Mouse (Mus musculus) hindbrain, embryonic 10.5 days (tissue): ENCODE measurements around the gene Shisal1. TPM values are rescaled to one million over a fixed set of nuclear protein-coding genes. Genes with fewer than 3 reads are reported as not detected.
A peak's percentile ranks its signal among the peaks of the same experiment; 100 is the strongest.

Experiments used
- DNase-seq: peaks from one replicate; pipeline ENCODE4 v3.0.0-alpha.2; 2017; ENCODE audit warnings: low spot score
- H3K27ac ChIP-seq: fragments of 300-500 bp; sonication (generic); 2 replicates; pipeline ENCODE4 v1.5.1; 2016; ENCODE audit warnings: mild to moderate bottlenecking, moderate library complexity
- H3K27me3 ChIP-seq: fragments of 300-500 bp; sonication (generic); 2 replicates; pipeline ENCODE4 v1.6.1; 2016; ENCODE audit warnings: mild to moderate bottlenecking; ENCODE audit not compliant: poor library complexity, insufficient read depth, severe bottlenecking
- H3K36me3 ChIP-seq: fragments of 300-500 bp; sonication (generic); 2 replicates; pipeline ENCODE4 v1.6.1; 2016; ENCODE audit warnings: mild to moderate bottlenecking, moderate library complexity
- H3K4me1 ChIP-seq: fragments of 300-500 bp; sonication (generic); replicated peaks from 2 replicates; pipeline ENCODE4 v1.6.1; 2016; ENCODE audit warnings: mild to moderate bottlenecking
- H3K4me3 ChIP-seq: fragments of 300-500 bp; sonication (generic); 2 replicates; pipeline ENCODE4 v1.5.1; 2016; ENCODE audit warnings: mild to moderate bottlenecking, moderate library complexity
- H3K9me3 ChIP-seq: fragments of 300-500 bp; sonication (generic); 2 replicates; pipeline ENCODE4 v1.6.1; 2016; ENCODE audit warnings: mild to moderate bottlenecking, moderate library complexity
- WGBS: fragments of 180-500 bp; shearing (Covaris S2); methylation state at CpG from one replicate; pipeline ENCODE4 v1.1.7; 2016; 5-methylcytosine and 5-hydroxymethylcytosine counted together
- polyA plus RNA-seq: library from polyadenylated mRNA; unstranded; fragments of >200 nt; fragmentation: Nextera tagmentation; extraction: Ambion mirVana; gene quantifications from 2 replicates; pipeline ENCODE4 v1.2.1, GENCODE M21; 2016

Shisal1 gene
- polyA plus RNA-seq, 1 experiment from 2014 or later, result 5.2 TPM

DNA sequence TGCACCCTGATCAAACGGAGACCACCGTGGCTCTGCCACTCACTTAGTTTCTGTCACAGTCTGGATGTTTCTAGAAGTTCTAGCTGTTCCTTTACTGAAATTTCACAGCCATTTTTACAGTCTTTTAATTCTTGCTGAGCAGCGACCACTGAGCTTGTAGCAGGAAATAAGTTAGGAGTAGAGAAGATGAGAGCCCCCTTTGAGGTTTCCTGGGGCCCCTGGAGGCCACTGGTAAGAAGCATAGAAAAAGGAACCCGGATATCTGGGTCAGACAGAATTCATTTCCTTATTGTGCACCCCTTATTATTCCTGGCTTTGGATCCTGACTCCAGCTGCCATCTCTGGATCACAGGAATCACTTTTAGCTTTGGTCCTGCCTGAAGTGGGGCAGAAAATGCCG, 91.8 kb downstream of the Shisal1 start:
- Histone ChIP-seq H3K27me3 (no peaks in the 10 kb centered on the region), H3K27ac (no peak overlapping the region), H3K36me3 (no peaks in the 10 kb centered on the region), H3K4me3 (no peak overlapping the region), H3K4me1 (peaks cover 42% of the 10 kb centered on the region), H3K9me3 (no peaks in the 10 kb centered on the region)
- 88% methylated on average over 5 of the region's 5 CpGs for WGBS
- no peak for DNase-seq

DNA sequence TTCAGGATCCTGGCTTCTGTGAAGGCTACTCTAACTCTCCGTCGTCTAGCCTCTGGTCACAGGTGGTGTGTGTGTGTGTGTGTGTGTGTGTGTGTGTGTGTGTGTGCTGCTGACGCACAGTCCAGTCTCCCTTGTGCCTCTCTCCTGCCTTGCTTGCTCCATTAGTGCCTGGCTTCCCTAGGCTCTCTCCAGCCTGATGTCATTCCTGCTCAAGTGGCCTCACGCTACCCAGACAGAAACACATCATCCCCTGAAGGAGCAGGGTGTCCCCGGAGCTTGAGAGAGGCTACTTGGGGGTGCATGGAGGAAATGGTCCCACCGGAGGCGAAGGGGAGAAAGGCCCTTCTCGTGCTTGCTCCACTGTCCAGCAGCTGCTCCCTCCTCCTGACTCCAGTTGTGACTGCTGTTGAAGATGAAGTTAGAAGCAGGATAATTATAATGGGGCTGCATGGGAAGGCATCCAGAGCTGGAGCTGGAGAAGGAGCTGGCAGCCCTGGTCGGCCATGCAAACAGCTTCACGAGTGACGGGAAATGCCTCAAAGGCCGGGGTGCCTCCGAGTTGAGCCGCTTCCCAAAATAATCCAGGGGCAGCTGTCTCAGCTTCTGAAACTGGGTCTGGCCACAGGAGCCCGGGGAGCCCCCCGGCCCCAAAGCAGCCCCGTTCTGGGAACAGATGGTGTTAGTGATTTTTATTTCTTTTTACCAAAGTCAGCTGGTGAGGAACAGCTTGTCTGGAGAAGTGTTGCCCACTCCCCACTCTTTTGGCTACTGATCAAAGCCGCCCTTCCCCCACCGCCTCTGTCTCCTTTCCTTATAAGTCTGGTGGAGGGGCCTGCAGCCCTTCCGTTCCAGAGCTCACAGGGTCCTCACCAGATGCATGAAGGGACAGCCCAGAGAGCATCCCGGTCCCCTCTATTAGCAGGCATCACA, 94.7 kb downstream of the Shisal1 start:
- Histone ChIP-seq H3K27ac (peak overlapping the region; percentile 76), H3K4me1 (peaks cover 38% of the 10 kb centered on the region), H3K9me3 (peaks cover 10% of the 10 kb centered on the region), H3K36me3 (no peaks in the 10 kb centered on the region), H3K4me3 (no peak overlapping the region), H3K27me3 (no peaks in the 10 kb centered on the region)
- DNase-seq, result no peak
- WGBS, result 80% methylated on average over 21 of the region's 21 CpGs

- Histone ChIP-seq H3K27me3 (no peaks in the 10 kb centered on the region), H3K36me3 (no peaks in the 10 kb centered on the region), H3K4me3 (no peak overlapping the region), H3K27ac (peak overlapping the region; percentile 76; the same call in 1 of the 2 replicates), H3K9me3 (peaks cover 10% of the 10 kb centered on the region), H3K4me1 (peaks cover 38% of the 10 kb centered on the region)
- DNase-seq, result no peak
- WGBS, result 77% methylated on average over 7 of the region's 7 CpGs
These were observed 95.6 kb downstream of the Shisal1 start for GRCm38 (mm10) chr15:84351342-84351741.

- Histone ChIP-seq H3K4me1 (peaks cover 41% of the 10 kb centered on the region), H3K9me3 (peaks cover 10% of the 10 kb centered on the region), H3K4me3 (no peak overlapping the region), H3K27ac (peak overlapping the region; percentile 64), H3K36me3 (no peaks in the 10 kb centered on the region), H3K27me3 (no peaks in the 10 kb centered on the region)
- WGBS, result 56% methylated on average over 14 of the region's 14 CpGs
- DNase-seq, result peak; percentile 58
These were observed 96.8 kb downstream of the Shisal1 start for GRCm38 (mm10) chr15:84349915-84350738.

GRCm38 (mm10) chr15:84348769-84349168, 98.1 kb downstream of the Shisal1 start:
- Histone ChIP-seq H3K9me3 (peaks cover 10% of the 10 kb centered on the region), H3K4me1 (peaks cover 50% of the 10 kb centered on the region), H3K36me3 (no peaks in the 10 kb centered on the region), H3K27me3 (no peaks in the 10 kb centered on the region), H3K27ac (no peak overlapping the region), H3K4me3 (no peak overlapping the region)
- DNase-seq, result no peak
- 94% methylated on average over 4 of the region's 4 CpGs for WGBS

GRCm38 (mm10) chr15:84340926-84341325, 106.0 kb downstream of the Shisal1 start:
- no peak overlapping the region for H3K27ac ChIP-seq
- no peak for DNase-seq
- no peaks in the 10 kb centered on the region for H3K9me3 ChIP-seq
- no peak overlapping the region for H3K4me3 ChIP-seq
- peaks cover 19% of the 10 kb centered on the region for H3K4me1 ChIP-seq
- H3K27me3 ChIP-seq, result no peaks in the 10 kb centered on the region
- no peaks in the 10 kb centered on the region for H3K36me3 ChIP-seq
- WGBS, result 65% methylated on average over 2 of the region's 2 CpGs

DNA sequence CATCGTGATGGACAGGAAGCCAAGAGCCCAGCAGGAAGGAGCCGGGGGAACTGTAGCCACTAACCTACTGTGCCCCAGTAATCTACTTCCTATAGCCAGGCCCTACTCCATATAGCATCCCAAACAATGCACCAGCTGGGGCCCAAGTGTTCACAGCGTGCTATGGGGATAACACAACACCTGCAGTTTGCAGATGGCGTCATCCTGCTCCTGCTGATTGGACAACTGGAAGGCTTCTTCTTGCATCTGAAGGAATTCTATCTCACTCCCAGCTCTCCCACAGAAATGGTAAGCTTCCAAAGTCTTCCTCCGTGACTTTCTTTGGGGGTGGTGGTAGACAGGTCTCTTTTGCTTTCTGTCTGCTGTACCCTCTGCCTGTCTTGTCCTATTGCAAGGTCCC, 109.3 kb downstream of the Shisal1 start:
- Histone ChIP-seq H3K36me3 (no peaks in the 10 kb centered on the region), H3K27me3 (no peaks in the 10 kb centered on the region), H3K4me3 (no peak overlapping the region), H3K4me1 (no peaks in the 10 kb centered on the region), H3K27ac (no peak overlapping the region), H3K9me3 (no peaks in the 10 kb centered on the region)
- 77% methylated on average over 5 of the region's 5 CpGs for WGBS
- no peak for DNase-seq

- DNase-seq, result no peak
- Histone ChIP-seq H3K27me3 (no peaks in the 10 kb centered on the region), H3K4me3 (no peak overlapping the region), H3K9me3 (no peaks in the 10 kb centered on the region), H3K27ac (no peak overlapping the region), H3K4me1 (no peaks in the 10 kb centered on the region), H3K36me3 (no peaks in the 10 kb centered on the region)
- 82% methylated on average over 12 of the region's 12 CpGs for WGBS
These were observed 110.5 kb downstream of the Shisal1 start for GRCm38 (mm10) chr15:84336281-84336817.

DNA sequence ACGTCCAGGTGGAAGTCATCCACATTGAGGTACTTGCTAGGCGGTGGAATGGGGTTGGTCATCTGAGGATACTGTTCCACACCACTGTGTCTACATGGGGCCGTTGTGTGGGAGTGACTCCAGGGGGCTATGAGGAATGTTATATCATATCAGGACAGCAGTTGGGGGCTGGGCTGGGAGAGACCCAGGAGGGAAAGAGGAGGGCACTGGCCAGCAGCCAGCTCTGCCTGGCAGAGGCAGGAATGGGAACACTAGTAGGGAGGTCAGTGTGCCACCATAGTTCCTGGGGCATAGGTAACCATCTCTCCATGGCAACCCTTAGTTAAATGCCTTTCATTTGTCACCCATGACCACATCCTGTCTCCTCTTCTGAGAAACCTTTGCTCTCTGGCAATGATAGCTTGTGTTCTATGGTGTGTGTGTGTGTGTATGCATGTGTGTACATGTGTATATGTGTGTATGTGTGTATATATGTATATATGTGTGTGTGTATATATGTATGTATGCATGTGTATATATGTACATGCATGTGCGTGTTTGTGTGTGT, 115.8 kb downstream of the Shisal1 start:
- Histone ChIP-seq H3K9me3 (no peaks in the 10 kb centered on the region), H3K36me3 (no peaks in the 10 kb centered on the region), H3K27ac (no peak overlapping the region), H3K4me1 (peaks cover 16% of the 10 kb centered on the region), H3K4me3 (no peak overlapping the region), H3K27me3 (no peaks in the 10 kb centered on the region)
- no peak for DNase-seq
- 89% methylated on average over 4 of the region's 4 CpGs for WGBS

DNA sequence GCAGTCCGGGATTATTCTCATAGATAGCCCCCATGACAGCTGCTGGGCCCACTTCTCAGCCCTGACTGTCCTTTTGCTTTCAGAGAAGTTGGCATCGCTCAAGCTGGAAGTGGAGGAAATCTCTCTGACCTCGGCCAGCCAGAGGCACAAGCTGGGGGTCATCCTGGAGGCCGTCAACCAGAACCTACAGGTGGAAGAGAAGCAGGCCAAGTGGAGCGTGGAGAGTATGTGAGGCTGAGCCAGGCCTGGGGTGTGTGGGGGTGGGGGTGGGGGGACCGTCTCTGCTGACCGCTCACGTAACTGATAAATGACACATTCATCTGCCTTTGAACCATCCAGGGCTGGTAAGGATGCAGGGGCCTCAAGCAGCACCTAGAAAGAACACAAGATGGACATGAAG, 117.0 kb downstream of the Shisal1 start:
- 87% methylated on average over 8 of the region's 8 CpGs for WGBS
- no peak for DNase-seq
- Histone ChIP-seq H3K4me3 (no peak overlapping the region), H3K9me3 (no peaks in the 10 kb centered on the region), H3K27me3 (no peaks in the 10 kb centered on the region), H3K27ac (no peak overlapping the region), H3K4me1 (peaks cover 28% of the 10 kb centered on the region), H3K36me3 (no peaks in the 10 kb centered on the region)
